Mouse (Mus musculus) layer of hippocampus, adult 11-12 months (tissue): ENCODE measurements around the gene Olfr1393.

Experiments used
- DNase-seq: peaks from one replicate; pipeline ENCODE4 v3.0.0; 2022; ENCODE audit warnings: low spot score

Gene Olfr1393

DNA sequence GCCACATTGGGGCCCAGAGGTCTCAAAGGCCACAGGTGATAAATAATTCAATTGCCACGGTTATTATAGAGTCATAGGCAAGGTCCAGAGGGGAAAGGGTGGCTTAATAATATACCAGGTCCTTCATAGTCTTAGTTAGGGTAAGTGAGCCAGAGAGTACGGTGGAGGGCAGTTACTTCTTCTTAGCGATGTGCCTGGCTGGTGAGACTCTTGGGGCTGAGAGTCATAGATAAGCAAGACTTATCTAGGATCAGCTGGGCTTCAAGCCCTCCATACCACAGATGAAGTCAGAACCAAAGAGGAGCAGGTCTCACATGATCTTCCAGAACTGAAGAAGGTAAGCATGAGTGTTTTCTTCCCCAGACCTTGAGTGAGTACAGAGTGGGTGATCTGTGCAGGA lies at the start of gene Olfr1393:
TSS of gene Olfr1393 (plus strand) at position 83 of the 400 bp plus-strand sequence.
- no peak for DNase-seq

- no peak for DNase-seq
Measured at GRCm38 (mm10) chr11:49232781-49233180, 45.3 kb upstream of the Olfr1393 start.

DNA sequence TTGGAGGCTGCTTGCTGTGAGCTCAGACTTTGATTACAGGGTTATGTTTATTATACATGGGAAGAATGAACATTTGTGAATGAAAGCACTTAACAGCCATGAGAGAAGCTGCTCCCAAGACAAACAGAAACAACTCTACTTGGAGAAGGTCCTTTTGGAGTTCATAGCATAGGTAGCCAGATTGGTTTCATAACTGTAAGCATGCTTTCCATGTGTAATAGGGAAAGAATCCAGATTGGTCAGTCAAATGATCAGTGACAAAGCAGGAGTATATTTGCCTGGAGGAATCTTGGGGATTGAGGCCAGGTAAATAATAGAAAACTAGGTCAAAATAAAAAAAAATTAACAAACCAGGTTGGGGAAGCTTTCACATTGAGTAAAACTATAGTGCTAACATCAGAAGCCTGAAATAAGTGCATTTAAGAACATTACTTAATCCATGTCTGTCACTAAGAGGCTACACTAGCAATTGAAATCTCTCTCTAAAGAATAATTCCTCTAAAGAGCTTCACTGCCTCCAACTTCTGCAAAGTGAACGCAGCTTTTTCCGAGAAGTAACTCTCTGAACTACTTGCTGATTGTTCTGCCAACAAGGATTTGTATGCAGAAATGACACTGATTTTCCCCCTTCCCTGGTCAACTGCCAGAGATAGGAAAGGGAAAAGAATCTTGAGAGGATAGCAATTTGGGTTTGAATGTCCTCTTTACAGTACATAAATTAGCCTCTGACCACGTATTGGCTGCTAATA lies 42.5 kb upstream of the Olfr1393 start:
- DNase-seq, result no peak

GRCm38 (mm10) chr11:49236891-49237290 lies 41.2 kb upstream of the Olfr1393 start:
- DNase-seq, result no peak

DNA sequence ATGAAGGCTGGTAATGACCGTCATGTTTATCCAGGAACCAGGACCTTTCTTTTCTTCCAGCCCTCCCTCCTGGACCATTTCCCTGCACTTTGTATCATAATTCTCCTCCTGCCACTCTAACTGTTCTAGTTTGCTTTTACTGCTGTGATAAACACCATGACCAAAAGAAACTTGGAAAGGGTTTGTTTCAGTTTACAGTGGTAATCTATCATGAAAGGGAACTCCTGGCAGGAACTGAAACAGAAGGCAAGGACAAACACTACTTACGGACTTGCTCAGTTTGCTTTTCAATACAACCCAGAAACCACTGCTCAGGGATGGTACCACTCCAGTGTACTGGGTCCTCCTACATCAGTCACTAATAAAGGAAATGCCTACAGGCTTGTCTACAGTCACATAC lies 40.6 kb upstream of the Olfr1393 start:
- DNase-seq, result no peak

DNA sequence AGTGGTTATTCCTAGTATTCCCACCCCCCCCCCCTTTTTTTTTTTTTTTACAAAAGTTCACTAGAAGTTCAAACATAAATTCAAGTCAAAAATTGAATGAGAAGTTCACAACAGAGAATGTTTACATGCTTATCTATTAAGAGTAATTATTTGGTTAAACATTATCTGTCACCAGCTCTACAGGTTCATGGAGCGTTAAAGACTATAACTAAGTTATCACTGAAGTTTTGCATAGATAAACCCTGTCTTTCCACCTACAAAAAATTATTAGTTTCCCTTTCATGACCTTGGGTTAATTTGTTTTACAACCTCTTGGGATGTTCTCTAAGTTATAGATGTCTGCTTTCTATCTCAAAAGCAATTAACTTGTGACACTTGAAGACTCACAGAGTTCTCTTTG lies 37.8 kb upstream of the Olfr1393 start:
- DNase-seq, result no peak

DNA sequence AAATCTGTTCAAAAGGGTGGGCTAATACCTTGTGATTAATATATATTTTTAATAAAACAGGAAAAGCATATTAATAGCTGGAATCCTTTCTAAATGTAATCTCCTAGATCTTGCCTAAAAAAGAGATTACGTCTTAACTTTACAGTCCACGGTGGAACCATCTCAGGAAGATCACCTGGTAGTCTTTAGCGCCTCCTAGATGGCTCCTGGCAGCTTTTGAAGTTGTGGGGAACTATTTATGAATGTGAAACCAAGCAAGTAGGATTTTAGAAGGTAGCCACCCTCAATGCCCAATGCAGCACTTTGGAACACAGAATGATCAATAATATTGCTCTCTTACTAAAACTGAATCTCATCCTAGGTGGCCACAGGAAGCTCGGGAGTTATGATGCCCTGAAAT lies 37.2 kb upstream of the Olfr1393 start:
- no peak for DNase-seq

GRCm38 (mm10) chr11:49241471-49241870 lies 36.6 kb upstream of the Olfr1393 start:
- no peak for DNase-seq

DNA sequence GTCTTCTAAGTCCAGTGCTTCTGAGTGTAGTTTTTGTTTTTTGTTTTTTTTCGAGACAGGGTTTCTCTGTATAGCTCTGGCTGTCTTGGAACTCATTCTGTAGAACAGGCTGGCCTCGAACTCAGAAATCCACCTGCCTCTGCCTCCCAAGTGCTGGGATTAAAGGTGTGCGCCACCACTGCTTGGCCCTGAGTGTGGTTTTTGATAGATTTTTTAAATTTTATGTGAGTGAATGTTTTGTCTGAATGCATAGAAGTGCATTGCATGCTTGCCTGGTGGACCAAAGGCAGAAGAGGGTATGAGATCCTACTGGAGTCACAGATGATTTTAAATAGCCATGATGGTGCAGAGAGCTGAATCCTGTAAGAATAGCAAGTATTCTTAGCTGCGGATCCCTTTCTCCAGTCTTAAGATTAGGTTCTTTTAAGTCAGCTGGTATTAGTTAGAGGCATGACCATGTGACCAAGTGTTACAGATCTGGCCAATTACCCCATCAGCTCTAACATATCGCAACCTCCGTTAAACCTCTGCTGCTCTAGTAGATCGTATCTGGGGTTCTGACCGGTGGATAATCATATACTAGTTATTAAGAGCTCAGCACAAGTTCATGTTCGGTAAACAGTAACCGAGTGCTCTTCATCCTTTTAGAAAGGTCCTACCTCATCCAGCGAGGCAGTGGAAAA lies 35.0 kb upstream of the Olfr1393 start:
- DNase-seq, result no peak

DNA sequence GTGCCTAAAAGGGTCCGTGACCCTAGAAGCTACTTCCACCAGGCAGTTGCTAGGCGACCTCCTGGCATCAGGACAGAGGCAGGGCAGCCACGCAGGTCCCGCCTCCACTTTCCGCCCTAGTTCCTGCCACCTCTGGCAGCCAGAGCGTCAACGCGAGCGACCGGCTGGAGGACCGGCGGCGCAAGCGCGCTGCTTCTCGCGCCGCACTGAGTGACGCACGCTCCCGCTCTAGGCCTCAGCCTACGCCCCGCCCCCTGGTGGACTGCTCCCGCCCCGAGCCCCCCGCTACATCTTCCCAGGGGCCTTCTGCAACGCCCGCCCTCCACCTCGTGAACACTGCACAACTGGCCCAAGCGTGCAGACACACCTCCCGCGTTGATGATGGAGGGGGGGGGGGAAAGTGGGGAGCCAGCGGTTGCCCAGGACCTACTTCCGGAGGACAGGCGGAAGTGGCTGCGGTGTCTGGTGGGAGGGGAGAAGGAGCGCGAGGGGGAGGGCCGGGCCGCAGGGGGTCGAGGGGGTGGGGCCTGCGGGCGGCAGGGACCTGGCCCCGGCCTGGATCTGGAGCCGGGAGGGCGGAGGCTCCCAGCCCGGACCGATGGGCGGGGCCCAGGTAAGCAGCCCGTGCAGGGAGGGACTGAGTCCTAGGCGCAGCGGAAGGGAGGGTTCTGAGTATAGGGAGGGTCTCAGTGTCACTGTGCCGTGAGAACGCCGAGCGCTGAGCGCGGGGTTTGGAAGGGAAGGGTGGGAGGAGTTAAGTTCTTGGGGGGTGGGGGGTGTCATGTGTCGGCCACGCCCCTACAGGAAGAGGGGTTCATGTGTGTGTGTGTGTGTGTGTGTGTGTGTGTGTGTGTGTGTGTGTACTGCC lies 34.1 kb upstream of the Olfr1393 start, which contains the start of gene Mgat1:
TSS of gene Mgat1 (plus strand) at position 465 of the 868 bp plus-strand sequence.
- DNase-seq, result peak; percentile 92

- no peak for DNase-seq
Measured at GRCm38 (mm10) chr11:49244595-49244930, 33.5 kb upstream of the Olfr1393 start.

- DNase-seq, result no peak
Measured at GRCm38 (mm10) chr11:49245176-49245575, 32.9 kb upstream of the Olfr1393 start.

DNA sequence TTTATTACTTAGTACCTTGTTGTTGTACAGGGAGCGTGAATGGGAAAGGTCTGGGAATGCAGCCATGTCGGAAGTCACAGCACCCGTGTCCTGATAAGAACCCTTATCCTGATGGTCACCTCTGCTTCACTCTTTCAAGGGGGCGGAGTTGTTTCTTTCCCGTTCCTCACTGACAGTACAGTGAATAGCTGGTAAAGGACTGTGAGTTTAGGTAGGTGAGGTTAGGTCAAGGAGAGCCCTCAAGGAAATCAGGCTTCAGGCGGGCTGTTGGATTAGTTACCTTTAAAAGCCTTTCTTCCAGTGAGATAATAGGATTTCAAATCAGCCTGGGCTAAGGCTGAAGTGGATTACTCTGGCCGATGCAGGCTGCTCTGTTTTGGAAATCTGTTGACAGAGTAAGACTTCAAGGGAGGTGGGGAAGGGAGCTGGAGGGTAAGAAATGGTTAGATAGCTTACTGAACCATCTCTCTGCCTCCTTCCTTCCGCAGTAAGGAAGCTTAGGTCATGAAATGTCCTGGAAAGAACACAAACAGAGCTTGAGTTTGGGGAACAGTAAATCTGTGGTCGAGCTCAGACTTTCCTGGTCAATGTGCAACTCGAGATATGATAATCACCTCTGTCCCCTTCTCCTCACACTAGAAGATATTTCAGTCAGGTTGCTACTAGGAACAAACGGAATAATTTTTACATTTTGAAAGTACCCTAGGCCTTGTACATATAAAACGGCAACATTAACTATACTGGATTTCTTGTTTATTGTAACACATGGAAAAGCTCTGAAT lies 32.3 kb upstream of the Olfr1393 start:
- DNase-seq, result no peak

DNA sequence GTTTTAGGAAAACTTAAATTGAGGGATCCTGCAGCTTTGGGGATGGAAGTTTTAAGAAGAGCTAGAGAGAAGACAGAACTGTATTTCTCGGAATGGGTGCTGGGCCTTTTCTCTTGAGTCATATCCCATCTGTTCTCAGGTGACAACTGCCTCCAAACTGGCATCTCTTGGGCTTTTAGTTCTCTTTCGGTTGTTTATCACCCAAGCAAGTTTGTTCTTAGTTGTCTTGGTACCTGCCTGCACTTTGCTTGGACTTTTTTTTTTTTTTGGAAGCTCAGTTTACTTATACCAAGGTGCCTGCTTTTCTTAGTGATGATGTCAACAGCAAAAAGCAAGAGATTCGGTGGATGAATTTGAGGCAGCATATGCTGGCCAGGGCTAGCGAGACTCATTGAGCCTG lies 31.6 kb upstream of the Olfr1393 start:
- no peak for DNase-seq

DNA sequence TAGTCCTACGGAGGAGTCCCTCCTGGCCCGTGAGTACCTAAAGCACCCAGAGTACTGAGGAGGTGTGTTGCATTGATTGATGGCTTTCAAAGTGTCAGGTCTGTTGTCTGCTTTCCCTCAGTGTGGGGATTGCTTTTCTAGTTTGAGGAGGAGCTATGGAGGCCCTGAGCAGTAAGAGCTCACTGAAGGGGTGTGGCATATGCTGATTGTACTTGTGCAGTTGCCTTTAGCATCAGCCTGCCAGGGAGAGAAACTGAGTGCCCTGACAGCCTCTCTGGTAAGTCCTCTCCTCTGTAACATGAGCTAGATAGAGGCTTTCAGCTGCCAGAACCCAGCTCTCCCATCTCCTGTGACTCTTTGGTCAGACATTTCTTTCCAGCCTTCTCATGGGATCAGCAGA lies 30.8 kb upstream of the Olfr1393 start:
- no peak for DNase-seq

DNA sequence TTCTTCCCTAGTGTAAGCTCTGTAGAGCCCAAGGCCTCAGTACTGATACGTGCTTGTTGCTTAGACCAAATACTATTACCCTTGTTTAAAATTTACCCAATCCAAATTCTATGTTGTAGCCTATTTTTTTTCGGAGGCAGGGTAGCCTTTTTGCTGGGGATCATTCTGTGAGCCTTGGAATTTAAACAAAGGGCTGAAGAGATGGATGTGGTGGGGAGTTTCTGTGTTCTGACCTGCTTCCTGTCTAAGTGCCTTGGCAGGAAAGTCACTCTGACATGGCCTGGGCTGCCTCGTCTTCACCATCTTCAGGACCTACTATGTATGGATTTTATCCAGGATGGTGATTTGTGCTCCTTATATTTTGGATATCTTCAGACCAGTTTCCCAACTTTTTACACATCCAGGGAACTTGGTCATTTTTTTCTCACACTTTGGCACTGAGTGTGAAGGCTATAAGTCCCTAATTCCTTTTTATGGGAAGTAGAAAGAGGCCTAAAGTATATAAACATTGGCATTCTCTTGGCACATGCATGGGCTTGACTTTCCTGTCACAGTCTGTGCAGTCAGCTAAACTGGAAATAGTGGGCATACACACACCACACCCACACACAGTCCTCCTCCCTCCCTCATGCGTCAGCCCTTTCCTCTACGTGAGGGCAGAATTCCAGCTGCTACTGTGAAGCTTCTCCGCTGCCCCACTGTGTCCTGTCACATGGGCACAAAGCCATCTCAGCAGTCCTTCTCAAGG lies 29.7 kb upstream of the Olfr1393 start:
- DNase-seq, result no peak

GRCm38 (mm10) chr11:49248974-49249700 lies 29.0 kb upstream of the Olfr1393 start:
- no peak for DNase-seq

- DNase-seq, result no peak
Measured at GRCm38 (mm10) chr11:49249811-49250421, 28.2 kb upstream of the Olfr1393 start.

DNA sequence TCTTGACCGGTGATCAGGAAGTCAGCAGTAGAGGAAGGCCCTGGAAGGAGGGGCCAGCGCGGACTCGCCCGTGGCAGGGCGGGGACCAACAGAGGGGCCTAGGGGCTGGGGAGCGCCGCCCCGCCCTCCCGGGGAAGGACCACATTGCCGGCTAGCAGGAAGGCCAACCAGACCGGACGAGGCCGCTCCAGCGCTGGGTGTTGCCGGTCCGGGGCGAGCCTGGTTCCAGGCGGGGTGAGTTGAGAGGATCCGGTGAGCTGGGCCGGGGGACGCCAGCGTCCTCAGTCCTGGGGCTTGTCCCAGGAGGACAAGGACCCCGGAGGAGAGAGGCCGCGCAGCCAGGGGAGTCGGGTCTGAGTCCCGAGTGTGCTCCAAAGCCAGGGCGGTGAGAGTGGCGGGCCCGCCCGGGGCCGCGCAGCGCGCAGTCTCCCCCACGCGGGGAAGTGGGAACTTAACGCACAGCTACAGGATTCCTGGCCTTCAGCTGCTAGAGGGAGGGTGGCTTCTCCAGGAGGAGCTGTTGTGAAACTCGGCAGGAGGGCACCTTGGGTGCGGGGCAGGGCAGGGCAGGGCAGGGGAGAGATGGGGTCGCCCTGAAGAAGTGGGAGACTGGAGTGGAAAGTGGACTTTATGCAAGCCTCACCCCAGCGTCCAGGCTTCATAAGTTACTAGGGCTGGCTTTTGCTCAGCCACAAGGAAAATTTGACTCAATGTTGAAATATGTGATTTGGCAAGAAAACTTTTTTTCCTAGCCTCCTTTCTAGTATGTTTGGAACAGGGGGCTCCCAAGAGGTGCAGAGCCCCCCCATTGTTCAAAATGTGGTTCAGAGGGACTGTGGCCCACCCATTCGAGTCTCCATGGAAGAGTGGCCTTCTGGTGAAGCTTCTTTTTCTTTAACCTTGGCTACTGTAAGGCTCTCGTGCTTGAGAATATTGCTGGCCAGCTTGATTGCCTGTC lies 27.4 kb upstream of the Olfr1393 start:
- DNase-seq, result peak; percentile 75
